Mouse (Mus musculus) Patski (cell line): ENCODE results near the gene Ttc28. TPM values are rescaled to one million over a fixed set of nuclear protein-coding genes. Genes with fewer than 3 reads are reported as not detected.

Experiments
- ATAC-seq: fragments of 100-300 bp; one replicate; pipeline ENCODE4 v1.8.0; 2021
- CTCF ChIA-PET: fragments of 350-600 bp; sonication (Branson Sonifier 250); formaldehyde crosslinking; loops from one replicate; lab custom pipeline; 2022; ENCODE audit warnings: inconsistent platforms; lab: Charles Lee
- POLR2A ChIA-PET: fragments of 350-600 bp; sonication (Branson Sonifier 250); formaldehyde crosslinking; loops from one replicate; lab custom pipeline; 2022; ENCODE audit warnings: antibody characterized with exemption, inconsistent platforms; lab: Charles Lee
- DNase-seq: peaks from one replicate; pipeline ENCODE4 v3.0.0-alpha.2; 2011; ENCODE audit warnings: low read depth, low spot score
- H3K27me3 ChIP-seq: fragments of 371-371 bp; one replicate; pipeline ENCODE4 v1.5.1; 2021
- CTCF ChIP-seq: fragments of 100-300 bp; IDR thresholded peaks from one replicate; pipeline ENCODE4 v1.5.1; 2021
- in situ Hi-C: fragments of 300-500 bp; cut with MboI; formaldehyde crosslinking; loops from 3 replicates; pipeline ENCODE4 v1.11.1; 2018; ENCODE audit warnings: low pct_unique_long_range_greater_than_20kb, mixed read lengths
- polyA plus RNA-seq: library from polyadenylated mRNA; unstranded; gene quantifications from one replicate; pipeline ENCODE4 v1.2.3, GENCODE M21; 2021

The Ttc28 gene
- polyA plus RNA-seq, 1 experiment from 2014 or later = 9.0 TPM

GRCm38 (mm10) chr5:111119805-111120204, 240.2 kb downstream of the Ttc28 start:
- DNase-seq = no peak
- in situ Hi-C loops = loop anchor here (5.0 kb wide), 2 partner anchors 87 to 132 kb away; no protein-coding TSS in a partner anchor
- TF ChIP-seq CTCF = no peak
- POLR2A ChIA-PET = interaction anchor here (0.7 to 1.6 kb wide), 3 partner anchors 12 to 306 kb away, joined by 3 to 4 read pairs (median 4); no protein-coding TSS in a partner anchor
- CTCF ChIA-PET = interaction anchor here (0.9 to 2.0 kb wide), 8 partner anchors 10 to 179 kb away, joined by 3 to 11 read pairs (median 3); no protein-coding TSS in a partner anchor
- no peak for ATAC-seq
- H3K27me3 ChIP-seq = no peaks in the 10 kb centered on the region

- DNase-seq = no peak
- no peak for ATAC-seq
- no peaks in the 10 kb centered on the region for H3K27me3 ChIP-seq
- in situ Hi-C loops = no loop called here
- POLR2A ChIA-PET = interaction anchor here (0.7 to 1.6 kb wide), 4 partner anchors 12 to 307 kb away, joined by 3 to 4 read pairs (median 4); no protein-coding TSS in a partner anchor
- TF ChIP-seq CTCF = no peak
- CTCF ChIA-PET = interaction anchor here (0.9 to 2.0 kb wide), 7 partner anchors 11 to 180 kb away, joined by 3 to 11 read pairs (median 3); no protein-coding TSS in a partner anchor
These were observed 240.7 kb downstream of the Ttc28 start for GRCm38 (mm10) chr5:111120298-111120697.

GRCm38 (mm10) chr5:111120705-111121420, 241.3 kb downstream of the Ttc28 start:
- ATAC-seq = peak; percentile 72

GRCm38 (mm10) chr5:111122332-111123049, 242.9 kb downstream of the Ttc28 start:
- ChIA-PET POLR2A (no interaction called here), CTCF (interaction anchor here (0.9 to 1.8 kb wide), 7 partner anchors 11 to 90 kb away, joined by 3 to 7 read pairs (median 4); no protein-coding TSS in a partner anchor)
- TF ChIP-seq CTCF = no peak
- H3K27me3 ChIP-seq = no peaks in the 10 kb centered on the region
- ATAC-seq = peak; percentile 79
- DNase-seq = peak; percentile 82
- in situ Hi-C loops = no loop called here

More at GRCm38 (mm10) chr5:111120705-111121420, 241.3 kb downstream of the Ttc28 start:
- ChIA-PET CTCF (interaction anchor here (1.3 to 2.0 kb wide), 4 partner anchors 11 to 180 kb away, joined by 3 to 11 read pairs (median 4); no protein-coding TSS in a partner anchor), POLR2A (interaction anchor here (0.7 to 1.6 kb wide), 5 partner anchors 11 to 307 kb away, joined by 3 to 4 read pairs (median 3); no protein-coding TSS in a partner anchor)
- H3K27me3 ChIP-seq = no peaks in the 10 kb centered on the region
- no peak for TF ChIP-seq CTCF
- DNase-seq = peak; percentile 73
- in situ Hi-C loops = no loop called here

- no peak for TF ChIP-seq CTCF
- in situ Hi-C loops = no loop called here
- H3K27me3 ChIP-seq = no peaks in the 10 kb centered on the region
- DNase-seq = no peak
- ChIA-PET CTCF (interaction anchor here (0.9 to 1.8 kb wide), 7 partner anchors 10 to 91 kb away, joined by 3 to 7 read pairs (median 4); no protein-coding TSS in a partner anchor), POLR2A (no interaction called here)
- ATAC-seq = no peak
These were observed 243.6 kb downstream of the Ttc28 start for GRCm38 (mm10) chr5:111123050-111123746.

- POLR2A ChIA-PET = no interaction called here
- in situ Hi-C loops = no loop called here
- TF ChIP-seq CTCF = no peak
- H3K27me3 ChIP-seq = no peaks in the 10 kb centered on the region
- CTCF ChIA-PET = no interaction called here
- no peak for ATAC-seq
- no peak for DNase-seq
These were observed 245.1 kb downstream of the Ttc28 start for GRCm38 (mm10) chr5:111124620-111125200.

GRCm38 (mm10) chr5:111125746-111126145, 246.1 kb downstream of the Ttc28 start:
- in situ Hi-C loops = no loop called here
- ChIA-PET POLR2A (no interaction called here), CTCF (no interaction called here)
- TF ChIP-seq CTCF = no peak
- no peak for ATAC-seq
- DNase-seq = no peak
- no peaks in the 10 kb centered on the region for H3K27me3 ChIP-seq

- no peaks in the 10 kb centered on the region for H3K27me3 ChIP-seq
- POLR2A ChIA-PET = interaction anchor here (1.0 kb wide), 1 partner anchor 13 kb away, joined by 3 read pairs; no protein-coding TSS in a partner anchor
- in situ Hi-C loops = no loop called here
- CTCF ChIA-PET = interaction anchor here (1.7 kb wide), 1 partner anchor 13 kb away, joined by 4 read pairs; no protein-coding TSS in a partner anchor
- ATAC-seq (no peak), DNase-seq (no peak)
- TF ChIP-seq CTCF = no peak
These were observed 248.2 kb downstream of the Ttc28 start for GRCm38 (mm10) chr5:111127786-111128185.

GRCm38 (mm10) chr5:111130121-111130520, 250.5 kb downstream of the Ttc28 start:
- TF ChIP-seq CTCF = no peak
- DNase-seq (no peak), ATAC-seq (no peak)
- CTCF ChIA-PET = interaction anchor here (1.6 kb wide), 1 partner anchor 11 kb away, joined by 3 read pairs; no protein-coding TSS in a partner anchor
- POLR2A ChIA-PET = no interaction called here
- in situ Hi-C loops = no loop called here
- H3K27me3 ChIP-seq = no peaks in the 10 kb centered on the region
